Mouse (Mus musculus) kidney, postnatal 36 days (tissue): Measurements from ENCODE around the gene Vwa5b2.

Experiments
- DNase-seq, 2 experiments: peaks; one replicate each; pipeline ENCODE4 v3.0.0; 2021 to 2022; ENCODE audit warnings: mixed read lengths in 2 of 2

The Vwa5b2 gene

GRCm38 (mm10) chr16:20589366-20589938, at the start of gene Vwa5b2:
Gene Vwa5b2 (plus strand): TSS chr16:20589471.
- no peak for DNase-seq

GRCm38 (mm10) chr16:20539649-20540048, 49.6 kb upstream of the Vwa5b2 start:
- DNase-seq, result no peak

- no peak for DNase-seq
Measured at GRCm38 (mm10) chr16:20540438-20540837, 48.8 kb upstream of the Vwa5b2 start.

GRCm38 (mm10) chr16:20545696-20546095, 43.6 kb upstream of the Vwa5b2 start:
- DNase-seq, result no peak

- DNase-seq, result no peak
Measured at GRCm38 (mm10) chr16:20547423-20547822, 41.8 kb upstream of the Vwa5b2 start.

- DNase-seq, result peak; percentile 98 to 99
Measured at GRCm38 (mm10) chr16:20548096-20548948, 40.9 kb upstream of the Vwa5b2 start, which contains the start of gene Abcf3. Gene Abcf3 (plus strand): TSS chr16:20548577.

GRCm38 (mm10) chr16:20549161-20549560, 40.1 kb upstream of the Vwa5b2 start:
- no peak for DNase-seq

GRCm38 (mm10) chr16:20551691-20552090, 37.6 kb upstream of the Vwa5b2 start:
- no peak for DNase-seq

- no peak for DNase-seq
Measured at GRCm38 (mm10) chr16:20552594-20552993, 36.7 kb upstream of the Vwa5b2 start.

GRCm38 (mm10) chr16:20555000-20555399, 34.3 kb upstream of the Vwa5b2 start:
- DNase-seq, result no peak

- no peak for DNase-seq
Measured at GRCm38 (mm10) chr16:20557381-20557780, 31.9 kb upstream of the Vwa5b2 start.

GRCm38 (mm10) chr16:20565075-20565474, 24.2 kb upstream of the Vwa5b2 start:
- no peak for DNase-seq

- DNase-seq, result peak in 1 of 2 experiments; percentile 25
Measured at GRCm38 (mm10) chr16:20589939-20590679, 838 bp downstream of the Vwa5b2 start.

- DNase-seq, result peak; percentile 11 to 36
Measured at GRCm38 (mm10) chr16:20590680-20591038, 1.4 kb downstream of the Vwa5b2 start.

GRCm38 (mm10) chr16:20591076-20591705, 1.9 kb downstream of the Vwa5b2 start:
- peak in 1 of 2 experiments; percentile 12 for DNase-seq

- no peak for DNase-seq
Measured at GRCm38 (mm10) chr16:20595060-20595673, 5.9 kb downstream of the Vwa5b2 start.

GRCm38 (mm10) chr16:20595737-20596136, 6.5 kb downstream of the Vwa5b2 start:
- DNase-seq, result no peak

GRCm38 (mm10) chr16:20596687-20597441, 7.6 kb downstream of the Vwa5b2 start:
- DNase-seq, result no peak

- no peak for DNase-seq
Measured at GRCm38 (mm10) chr16:20600511-20600910, 11.2 kb downstream of the Vwa5b2 start.

- no peak for DNase-seq
Measured at GRCm38 (mm10) chr16:20604705-20605104, 15.4 kb downstream of the Vwa5b2 start.

- DNase-seq, result peak; percentile 75 to 80
Measured at GRCm38 (mm10) chr16:20610501-20611356, 21.5 kb downstream of the Vwa5b2 start.
